Mouse (Mus musculus): ENCODE data around the gene Nedd9. TPM values are rescaled to one million over a fixed set of nuclear protein-coding genes. Genes with fewer than 3 reads are reported as not detected.

Gene Nedd9
- polyA plus RNA-seq, 1 experiment, result 16.9 TPM

DNA sequence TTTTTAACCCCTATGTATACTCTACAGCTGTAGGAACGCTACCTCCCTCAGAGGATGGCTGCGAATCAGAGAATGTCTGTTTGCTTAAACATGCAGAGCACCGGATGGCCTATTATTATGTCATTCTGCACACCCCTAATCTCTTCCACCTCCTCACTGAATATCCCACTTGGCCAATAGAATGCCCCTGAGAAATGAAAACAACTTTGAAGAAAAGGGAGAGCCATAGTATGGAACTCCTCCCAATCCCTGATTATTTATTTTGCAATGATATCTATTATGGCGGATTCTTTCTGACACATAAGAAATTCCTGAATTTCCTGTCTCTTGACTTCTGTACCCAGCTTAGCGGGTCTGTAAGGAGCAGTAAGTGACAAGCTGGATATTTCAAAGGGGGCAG is 12.8 kb downstream of the Nedd9 start:
- Histone ChIP-seq H3K27ac (ENCODE audit: insufficient read depth, low read depth, low read length) (no peak overlapping the region), H3K4me3 (ENCODE audit: insufficient read depth, low read length) (no peak overlapping the region), H3K4me1 (ENCODE audit: control insufficient read depth, insufficient read depth, low read length) (peaks cover 8% of the 10 kb centered on the region)
- TF ChIP-seq CTCF (IDR thresholded peaks at IDR 0.05; ENCODE audit: low read depth, low read length), result no peak
- no peak for TF ChIP-seq POLR2A (IDR thresholded peaks at IDR 0.05; ENCODE audit: borderline replicate concordance, low read depth, low read length)

GRCm38 (mm10) chr13:41473504-41473903 is 13.7 kb downstream of the Nedd9 start:
- Histone ChIP-seq H3K27ac (ENCODE audit: insufficient read depth, low read depth, low read length) (no peak overlapping the region), H3K4me3 (ENCODE audit: insufficient read depth, low read length) (no peak overlapping the region), H3K4me1 (ENCODE audit: control insufficient read depth, insufficient read depth, low read length) (peaks cover 15% of the 10 kb centered on the region)
- no peak for TF ChIP-seq CTCF (IDR thresholded peaks at IDR 0.05; ENCODE audit: low read depth, low read length)
- no peak for TF ChIP-seq POLR2A (IDR thresholded peaks at IDR 0.05; ENCODE audit: borderline replicate concordance, low read depth, low read length)

DNA sequence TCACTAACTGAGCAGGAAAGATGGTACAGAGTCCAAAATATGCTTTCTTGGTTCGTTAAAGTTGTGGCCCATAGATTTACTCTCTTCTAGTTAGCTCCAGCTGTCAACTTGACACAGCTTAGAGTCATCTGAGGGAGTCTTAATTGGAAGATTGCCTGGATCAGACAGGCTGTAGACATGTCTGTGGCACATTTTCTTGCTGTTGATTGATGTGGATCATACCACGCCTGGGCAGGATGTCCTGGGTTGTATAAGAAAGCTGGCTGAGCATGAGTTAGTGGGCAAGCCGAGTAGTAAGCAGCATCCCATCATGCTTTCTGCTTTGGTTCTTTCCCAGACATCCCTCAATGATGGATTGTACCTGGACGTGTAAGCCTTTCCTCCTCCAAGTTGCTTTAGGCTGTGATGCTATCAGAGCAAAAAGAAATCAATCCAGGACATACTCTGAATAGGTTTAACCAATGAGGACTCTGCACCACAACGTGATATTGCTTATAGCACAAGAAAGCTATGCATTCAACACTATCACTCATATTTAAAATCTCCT is 14.2 kb downstream of the Nedd9 start:
- TF ChIP-seq CTCF (IDR thresholded peaks at IDR 0.05; ENCODE audit: low read depth, low read length) (no peak), POLR2A (IDR thresholded peaks at IDR 0.05; ENCODE audit: borderline replicate concordance, low read depth, low read length) (no peak)
- no peak overlapping the region for H3K4me3 ChIP-seq (ENCODE audit: insufficient read depth, low read length)
- H3K27ac ChIP-seq (ENCODE audit: insufficient read depth, low read depth, low read length), result no peak overlapping the region
- peaks cover 21% of the 10 kb centered on the region for H3K4me1 ChIP-seq (ENCODE audit: control insufficient read depth, insufficient read depth, low read length)

- Histone ChIP-seq H3K4me1 (ENCODE audit: control insufficient read depth, insufficient read depth, low read length) (peaks cover 35% of the 10 kb centered on the region), H3K27ac (ENCODE audit: insufficient read depth, low read depth, low read length) (no peak overlapping the region), H3K4me3 (ENCODE audit: insufficient read depth, low read length) (no peak overlapping the region)
- TF ChIP-seq POLR2A (IDR thresholded peaks at IDR 0.05; ENCODE audit: borderline replicate concordance, low read depth, low read length) (no peak), CTCF (IDR thresholded peaks at IDR 0.05; ENCODE audit: low read depth, low read length) (no peak)
Measured at GRCm38 (mm10) chr13:41468277-41468676, 18.9 kb downstream of the Nedd9 start.

GRCm38 (mm10) chr13:41467036-41467435 is 20.1 kb downstream of the Nedd9 start:
- peak overlapping the region; percentile 40 for H3K4me3 ChIP-seq (ENCODE audit: insufficient read depth, low read length)
- H3K4me1 ChIP-seq (ENCODE audit: control insufficient read depth, insufficient read depth, low read length), result peaks cover 35% of the 10 kb centered on the region
- peak overlapping the region; percentile 97 for H3K27ac ChIP-seq (ENCODE audit: insufficient read depth, low read depth, low read length)
- TF ChIP-seq POLR2A (IDR thresholded peaks at IDR 0.05; ENCODE audit: borderline replicate concordance, low read depth, low read length) (no peak), CTCF (IDR thresholded peaks at IDR 0.05; ENCODE audit: low read depth, low read length) (no peak)

DNA sequence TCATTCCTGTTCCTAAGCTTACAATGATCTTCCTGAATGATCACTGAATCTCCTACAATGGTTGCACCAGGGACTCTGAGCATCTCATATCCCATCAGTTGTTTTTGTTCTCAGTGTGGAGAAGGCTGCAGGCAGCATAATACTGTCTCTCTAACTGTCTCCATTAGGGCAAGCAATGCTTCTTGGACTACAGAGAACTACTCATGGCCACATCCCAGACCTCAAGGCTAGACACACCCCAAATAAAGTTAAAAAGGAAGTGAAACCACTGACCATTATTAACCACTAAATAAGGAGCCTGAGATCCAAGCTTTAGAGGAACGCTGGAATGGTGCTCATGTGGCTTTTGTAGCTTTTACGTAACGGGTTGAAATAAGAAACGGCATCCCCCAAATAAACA is 20.5 kb downstream of the Nedd9 start:
- no peak for TF ChIP-seq CTCF (IDR thresholded peaks at IDR 0.05; ENCODE audit: low read depth, low read length)
- TF ChIP-seq POLR2A (IDR thresholded peaks at IDR 0.05; ENCODE audit: borderline replicate concordance, low read depth, low read length), result no peak
- peaks cover 35% of the 10 kb centered on the region for H3K4me1 ChIP-seq (ENCODE audit: control insufficient read depth, insufficient read depth, low read length)
- H3K27ac ChIP-seq (ENCODE audit: insufficient read depth, low read depth, low read length), result peak overlapping the region; percentile 97
- peak overlapping the region; percentile 40 for H3K4me3 ChIP-seq (ENCODE audit: insufficient read depth, low read length)

DNA sequence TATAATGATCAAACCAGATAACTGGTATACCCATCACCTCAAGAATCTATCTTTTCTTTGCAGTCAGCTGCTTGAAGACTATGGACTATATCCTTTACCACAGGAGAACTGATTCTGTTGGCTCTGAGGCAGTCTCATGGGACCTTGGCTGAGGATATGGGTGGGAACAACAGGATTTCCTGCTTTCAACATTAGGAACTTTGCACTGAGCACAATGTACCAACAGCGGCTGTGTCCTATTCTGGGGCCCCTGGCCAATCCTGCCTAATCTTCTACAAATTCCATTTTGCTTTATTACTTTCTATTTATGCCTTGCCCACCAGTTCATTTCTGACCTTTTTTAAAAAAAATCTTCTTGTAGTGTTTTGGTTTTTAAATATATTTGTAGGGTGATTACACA is 21.0 kb downstream of the Nedd9 start:
- no peak overlapping the region for H3K4me3 ChIP-seq (ENCODE audit: insufficient read depth, low read length)
- TF ChIP-seq POLR2A (IDR thresholded peaks at IDR 0.05; ENCODE audit: borderline replicate concordance, low read depth, low read length) (no peak), CTCF (IDR thresholded peaks at IDR 0.05; ENCODE audit: low read depth, low read length) (no peak)
- peaks cover 35% of the 10 kb centered on the region for H3K4me1 ChIP-seq (ENCODE audit: control insufficient read depth, insufficient read depth, low read length)
- H3K27ac ChIP-seq (ENCODE audit: insufficient read depth, low read depth, low read length), result peak overlapping the region; percentile 70

DNA sequence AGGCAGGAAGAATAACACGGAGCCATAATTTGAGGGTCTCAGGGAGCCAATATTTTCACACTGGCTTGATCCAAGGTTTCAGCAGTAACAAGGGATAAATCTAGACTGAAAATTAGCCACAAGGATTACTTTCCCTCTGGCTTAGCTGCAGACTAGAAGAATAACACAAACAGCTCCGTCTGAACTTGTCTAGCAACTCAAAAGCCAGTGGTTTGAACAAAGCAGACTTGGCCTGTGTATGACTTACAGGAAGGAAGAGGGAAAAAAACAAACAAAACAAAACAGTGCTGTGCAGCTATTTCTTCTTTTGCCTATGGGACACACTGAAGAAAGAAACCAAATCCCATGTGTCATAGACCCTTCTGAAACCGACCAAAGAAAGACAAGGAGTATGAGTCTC is 25.7 kb downstream of the Nedd9 start:
- Histone ChIP-seq H3K27ac (ENCODE audit: insufficient read depth, low read depth, low read length) (no peak overlapping the region), H3K4me3 (ENCODE audit: insufficient read depth, low read length) (no peak overlapping the region), H3K4me1 (ENCODE audit: control insufficient read depth, insufficient read depth, low read length) (peaks cover 18% of the 10 kb centered on the region)
- TF ChIP-seq POLR2A (IDR thresholded peaks at IDR 0.05; ENCODE audit: borderline replicate concordance, low read depth, low read length) (no peak), CTCF (IDR thresholded peaks at IDR 0.05; ENCODE audit: low read depth, low read length) (no peak)

- no peak overlapping the region for H3K27ac ChIP-seq (ENCODE audit: insufficient read depth, low read depth, low read length)
- peaks cover 8% of the 10 kb centered on the region for H3K4me1 ChIP-seq (ENCODE audit: control insufficient read depth, insufficient read depth, low read length)
- H3K4me3 ChIP-seq (ENCODE audit: insufficient read depth, low read length), result peak overlapping the region; percentile 25; the same call in 1 of the 2 replicates
Measured at GRCm38 (mm10) chr13:41459683-41460286, 27.4 kb downstream of the Nedd9 start.

DNA sequence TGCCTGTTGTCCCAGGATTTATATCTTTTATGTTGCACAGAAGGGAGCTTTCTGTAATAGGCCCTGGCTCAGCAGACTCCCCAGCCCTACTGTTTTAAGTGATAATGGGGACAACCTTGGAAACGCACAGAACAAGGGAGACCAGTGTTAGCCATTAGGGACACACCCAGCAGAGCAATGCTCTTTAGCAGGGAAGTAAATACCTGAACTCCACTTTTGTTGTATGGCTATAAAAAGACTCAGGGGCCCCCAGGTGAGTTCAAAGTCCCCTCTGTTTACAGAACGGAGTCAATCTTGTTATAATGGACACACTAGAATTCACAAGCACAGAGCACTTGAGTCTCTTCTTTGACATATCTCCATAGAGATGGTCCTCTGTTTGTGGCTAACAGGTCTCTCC is 28.5 kb downstream of the Nedd9 start:
- TF ChIP-seq CTCF (IDR thresholded peaks at IDR 0.05; ENCODE audit: low read depth, low read length) (no peak), POLR2A (IDR thresholded peaks at IDR 0.05; ENCODE audit: borderline replicate concordance, low read depth, low read length) (no peak)
- Histone ChIP-seq H3K4me1 (ENCODE audit: control insufficient read depth, insufficient read depth, low read length) (peaks cover 8% of the 10 kb centered on the region), H3K4me3 (ENCODE audit: insufficient read depth, low read length) (no peak overlapping the region), H3K27ac (ENCODE audit: insufficient read depth, low read depth, low read length) (no peak overlapping the region)

More at GRCm38 (mm10) chr13:41459683-41460286, 27.4 kb downstream of the Nedd9 start:
- TF ChIP-seq CTCF (IDR thresholded peaks at IDR 0.05; ENCODE audit: low read depth, low read length) (no peak), POLR2A (IDR thresholded peaks at IDR 0.05; ENCODE audit: borderline replicate concordance, low read depth, low read length) (no peak)

All from bone marrow macrophage, adult 2 months (primary cell).